Mouse (Mus musculus) MEL (cell line): ENCODE measurements at regions not wholly inside any gene's neighbourhood (a gene's known extent, or its start where the extent isn't known, plus 50 kb on each side); places are given as distances from the start of the nearest gene placed in this dataset.

ENCODE experiments used
- DNase-seq: peaks from one replicate; pipeline ENCODE4 v3.0.0; 2011; ENCODE audit warnings: low read depth, low spot score
- H3K27ac ChIP-seq: 2 replicates; pipeline ENCODE4 v1.5.1; 2012; ENCODE audit warnings: low read depth, mild to moderate bottlenecking, control low read depth, low read length, moderate library complexity; ENCODE audit not compliant: control insufficient read depth
- H3K27me3 ChIP-seq, 2 experiments: fragments of 150-350 bp in 1 of 2; sonication (generic) in 1 of 2; 2 replicates each; pipeline ENCODE4 v1.6.1; 2012; ENCODE audit warnings: low read length in 2 of 2, mild to moderate bottlenecking in 2 of 2, improper control_type of control experiment in 1 of 2, moderate library complexity in 1 of 2; ENCODE audit not compliant: insufficient read depth in 2 of 2, control insufficient read depth in 1 of 2
- H3K36me3 ChIP-seq, 2 experiments: 2 replicates each; pipeline ENCODE4 v1.6.1; 2012 to 2014; ENCODE audit warnings: low read length in 2 of 2, improper control_type of control experiment in 1 of 2, inconsistent platforms in 1 of 2, mild to moderate bottlenecking in 1 of 2; ENCODE audit not compliant: insufficient read depth in 2 of 2, control insufficient read depth in 1 of 2
- H3K4me1 ChIP-seq, 2 experiments: fragments of 150-350 bp in 1 of 2; sonication (generic) in 1 of 2; 2 replicates each; pipeline ENCODE4 v1.6.1; 2012; ENCODE audit warnings: low read length in 2 of 2, improper control_type of control experiment in 1 of 2, mild to moderate bottlenecking in 1 of 2; ENCODE audit not compliant: insufficient read depth in 2 of 2, control insufficient read depth in 1 of 2
- H3K4me3 ChIP-seq, 2 experiments: fragments of 150-350 bp in 1 of 2; sonication (generic) in 1 of 2; 2 replicates each; pipeline ENCODE4 v1.5.1; 2012; ENCODE audit warnings: low read depth in 2 of 2, low read length in 2 of 2, mild to moderate bottlenecking in 2 of 2, moderate library complexity in 2 of 2, control low read depth in 1 of 2, improper control_type of control experiment in 1 of 2; ENCODE audit not compliant: control insufficient read depth in 1 of 2, insufficient read depth in 1 of 2
- H3K79me2 ChIP-seq: 2 replicates; pipeline ENCODE4 v1.6.1; 2012; ENCODE audit warnings: mild to moderate bottlenecking, low read length, moderate library complexity; ENCODE audit not compliant: control insufficient read depth, poor library complexity, insufficient read depth
- H3K9ac ChIP-seq: 2 replicates; pipeline ENCODE4 v1.6.1; 2012; ENCODE audit warnings: low read depth, mild to moderate bottlenecking, control low read depth, low read length, moderate library complexity; ENCODE audit not compliant: control insufficient read depth, poor library complexity, severe bottlenecking
- H3K9me3 ChIP-seq: fragments of 150-350 bp; sonication (generic); replicated peaks from 2 replicates; pipeline ENCODE4 v1.6.1; 2012; ENCODE audit warnings: mild to moderate bottlenecking, low read length, improper control_type of control experiment, moderate library complexity; ENCODE audit not compliant: insufficient read depth
- BHLHE40 ChIP-seq: IDR thresholded peaks from 2 replicates; pipeline ENCODE4 v1.6.1; 2012; ENCODE audit warnings: low read depth, mild to moderate bottlenecking, inconsistent platforms, low read length, improper control_type of control experiment, borderline replicate concordance
- CHD2 ChIP-seq: IDR thresholded peaks from 2 replicates; pipeline ENCODE4 v1.6.1; 2011; ENCODE audit warnings: low read length, improper control_type of control experiment
- CTCF ChIP-seq, 3 experiments: IDR thresholded peaks in 2 of 3; conservative IDR thresholded peaks in 1 of 3; 2 replicates each; pipeline ENCODE4 v1.5.1; 2011 to 2012; ENCODE audit warnings: low read length in 3 of 3, low read depth in 2 of 3, mild to moderate bottlenecking in 2 of 3, improper control_type of control experiment in 1 of 3, inconsistent platforms in 1 of 3, mixed read lengths in 1 of 3, moderate library complexity in 1 of 3; ENCODE audit not compliant: control insufficient read depth in 1 of 3, insufficient read depth in 1 of 3, poor library complexity in 1 of 3, severe bottlenecking in 1 of 3
- E2F4 ChIP-seq: IDR thresholded peaks from 2 replicates; pipeline ENCODE4 v1.6.1; 2011; ENCODE audit warnings: low read depth, low read length, improper control_type of control experiment, borderline replicate concordance
- EP300 ChIP-seq, 2 experiments: IDR thresholded peaks; 2 replicates each; pipeline ENCODE4 v1.6.1; 2011; ENCODE audit warnings: improper control_type of control experiment in 2 of 2, low read length in 2 of 2, low read depth in 1 of 2, mild to moderate bottlenecking in 1 of 2
- ETS1 ChIP-seq: IDR thresholded peaks from 2 replicates; pipeline ENCODE4 v1.6.1; 2012; ENCODE audit warnings: low read depth, mild to moderate bottlenecking, inconsistent platforms, low read length, improper control_type of control experiment, moderate library complexity
- GATA1 ChIP-seq: IDR thresholded peaks from 2 replicates; pipeline ENCODE4 v1.6.1; 2011; ENCODE audit warnings: low read depth, low read length, improper control_type of control experiment
- MYC ChIP-seq: IDR thresholded peaks from 2 replicates; pipeline ENCODE4 v1.6.1; 2011; ENCODE audit warnings: low read depth, mild to moderate bottlenecking, low read length, improper control_type of control experiment, moderate library complexity
- POLR2A ChIP-seq, 2 experiments: IDR thresholded peaks; 2 replicates each; pipeline ENCODE4 v1.6.1; 2011 to 2012; ENCODE audit warnings: low read length in 2 of 2, mild to moderate bottlenecking in 2 of 2, control low read depth in 1 of 2, improper control_type of control experiment in 1 of 2, low read depth in 1 of 2, moderate library complexity in 1 of 2; ENCODE audit not compliant: control insufficient read depth in 1 of 2, insufficient read depth in 1 of 2, poor library complexity in 1 of 2
- POLR2AphosphoS2 ChIP-seq: IDR thresholded peaks from 2 replicates; pipeline ENCODE4 v1.6.1; 2011; ENCODE audit warnings: low read length, improper control_type of control experiment
- POLR2AphosphoS5 ChIP-seq: IDR thresholded peaks from 2 replicates; pipeline ENCODE4 v1.6.1; 2012; ENCODE audit warnings: low read depth, borderline replicate concordance, mild to moderate bottlenecking, inconsistent platforms, low read length, moderate library complexity, mixed read lengths
- RAD21 ChIP-seq: IDR thresholded peaks from 2 replicates; pipeline ENCODE4 v1.6.1; 2011; ENCODE audit warnings: mild to moderate bottlenecking, low read depth, low read length, improper control_type of control experiment
- SIN3A ChIP-seq: IDR thresholded peaks from 2 replicates; pipeline ENCODE4 v1.6.1; 2012; ENCODE audit warnings: low read length, improper control_type of control experiment, inconsistent platforms
- SMC3 ChIP-seq: IDR thresholded peaks from 2 replicates; pipeline ENCODE4 v1.6.1; 2011; ENCODE audit warnings: low read depth, low read length, improper control_type of control experiment
- TBP ChIP-seq: IDR thresholded peaks from 2 replicates; pipeline ENCODE4 v1.8.0; 2011; ENCODE audit warnings: low read depth, low read length, improper control_type of control experiment
- USF2 ChIP-seq, 2 experiments: IDR thresholded peaks; 2 replicates each; pipeline ENCODE4 v1.6.1; 2011 to 2012; ENCODE audit warnings: improper control_type of control experiment in 2 of 2, low read length in 2 of 2, borderline replicate concordance in 1 of 2, inconsistent platforms in 1 of 2, low read depth in 1 of 2, mild to moderate bottlenecking in 1 of 2; ENCODE audit not compliant: insufficient read depth in 1 of 2
- ZC3H11A ChIP-seq: IDR thresholded peaks from 2 replicates; pipeline ENCODE4 v1.6.1; 2012; ENCODE audit warnings: low read depth, mild to moderate bottlenecking, inconsistent platforms, low read length, improper control_type of control experiment

DNA sequence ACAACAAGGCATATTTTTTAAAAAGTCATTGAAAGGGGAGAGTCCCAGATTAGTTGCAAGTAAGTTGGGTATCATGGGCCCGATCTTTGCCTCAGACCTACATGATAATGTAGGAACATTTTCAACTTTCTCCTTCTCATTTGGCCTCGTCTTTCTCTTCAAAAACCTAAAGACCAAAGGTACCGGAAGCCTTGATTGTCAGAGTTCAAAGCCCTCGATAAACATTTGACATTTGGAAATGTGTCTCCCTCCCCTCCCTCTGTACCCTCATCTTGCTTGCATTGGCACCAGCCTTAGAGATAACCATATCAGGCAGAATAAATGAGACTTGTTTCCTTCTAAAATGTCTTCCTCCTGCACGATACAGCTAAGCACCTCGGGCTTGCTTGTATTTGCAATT is 302.8 kb downstream of the Ets1 start:
- no peaks in the 10 kb centered on the region for H3K4me1 ChIP-seq
- H3K4me3 ChIP-seq, result no peak overlapping the region
- H3K27ac ChIP-seq, result no peak overlapping the region
- H3K27me3 ChIP-seq, result no peaks in the 10 kb centered on the region
- no peaks in the 10 kb centered on the region for H3K79me2 ChIP-seq
- TF ChIP-seq ZC3H11A (no peak), MYC (no peak), GATA1 (no peak), E2F4 (no peak), POLR2AphosphoS5 (no peak), TBP (no peak), BHLHE40 (no peak), POLR2A (IDR thresholded peaks at IDR 0.05; ENCODE audit: control insufficient read depth in 1 of 2, insufficient read depth in 1 of 2, low read depth in 1 of 2, low read length in 2 of 2, poor library complexity in 1 of 2) (no peak), SIN3A (no peak), ETS1 (no peak), CHD2 (no peak), POLR2AphosphoS2 (no peak), EP300 (IDR thresholded peaks at IDR 0.05; ENCODE audit: low read depth in 1 of 2, low read length in 2 of 2) (no peak)
- no peak for DNase-seq
- H3K36me3 ChIP-seq, result no peaks in the 10 kb centered on the region
- no peaks in the 10 kb centered on the region for H3K9me3 ChIP-seq
- no peak overlapping the region for H3K9ac ChIP-seq

DNA sequence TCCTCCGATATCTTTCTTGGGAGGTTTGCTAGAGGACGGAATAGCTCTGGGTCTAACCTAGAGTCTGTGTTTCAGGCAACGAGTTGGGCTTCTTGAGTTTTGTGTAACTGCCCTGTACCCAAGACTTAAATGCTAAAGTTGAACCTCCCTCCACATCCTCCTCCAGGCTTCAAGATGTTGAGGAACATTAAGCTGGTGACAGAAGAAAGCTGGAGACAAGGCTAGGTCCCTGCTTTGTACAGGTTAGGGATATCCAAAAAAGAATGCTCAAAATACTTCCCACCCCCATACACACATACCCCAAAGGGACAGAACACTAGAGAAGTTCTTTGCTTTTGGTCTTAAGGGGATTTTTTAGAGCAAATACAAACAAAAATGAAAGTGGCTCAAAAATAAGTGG is 303.6 kb downstream of the Ets1 start:
- no peaks in the 10 kb centered on the region for H3K79me2 ChIP-seq
- TF ChIP-seq USF2 (IDR thresholded peaks at IDR 0.05; ENCODE audit: borderline replicate concordance in 1 of 2, insufficient read depth in 1 of 2, low read depth in 1 of 2, low read length in 2 of 2), result no peak
- TF ChIP-seq, all 39 proteins: peak for 0

DNA sequence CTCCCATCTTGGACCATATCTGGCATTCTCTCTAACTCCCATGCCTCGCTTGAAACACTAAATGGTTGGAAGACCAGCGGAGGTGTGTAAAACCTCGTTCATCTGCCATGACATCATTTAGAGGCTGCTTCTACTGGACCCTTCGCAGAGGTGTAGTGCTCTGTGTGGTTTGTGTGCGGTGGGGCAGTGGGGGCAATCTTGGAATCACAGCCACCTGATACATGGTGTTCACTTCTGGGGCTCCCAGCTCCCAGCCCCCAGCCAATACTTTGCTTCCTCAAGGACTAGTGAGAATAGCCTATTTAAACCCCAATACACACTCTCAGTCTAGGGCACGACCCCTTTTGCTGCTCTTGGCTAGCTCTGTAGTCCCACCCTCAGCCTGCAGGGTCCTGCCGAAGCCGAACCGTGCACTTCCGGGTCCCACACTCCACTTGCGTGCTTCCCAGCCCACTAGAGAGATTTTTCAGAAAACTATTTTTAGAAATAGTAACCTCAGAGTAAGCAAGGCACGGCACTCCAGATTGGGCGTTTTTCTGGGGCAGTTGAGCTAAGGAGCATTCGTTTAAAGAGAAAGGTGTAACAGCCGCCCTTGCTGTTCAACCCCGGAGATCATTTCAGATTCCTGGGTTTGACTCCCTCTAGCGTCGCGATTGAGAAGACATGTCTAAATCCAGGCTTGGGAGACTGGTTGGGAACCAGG is 304.2 kb downstream of the Ets1 start:
- H3K4me1 ChIP-seq, result no peaks in the 10 kb centered on the region
- no peaks in the 10 kb centered on the region for H3K79me2 ChIP-seq
- no peaks in the 10 kb centered on the region for H3K27me3 ChIP-seq
- DNase-seq, result peak; percentile 24
- no peak overlapping the region for H3K4me3 ChIP-seq
- H3K36me3 ChIP-seq, result no peaks in the 10 kb centered on the region
- H3K27ac ChIP-seq, result no peak overlapping the region
- no peak overlapping the region for H3K9ac ChIP-seq
- H3K9me3 ChIP-seq, result no peaks in the 10 kb centered on the region
- peak; percentile 47 for TF ChIP-seq RAD21
- TF ChIP-seq CTCF (IDR thresholded peaks at IDR 0.05 in 2 of 3, conservative IDR thresholded peaks at IDR 0.05 in 1 of 3; ENCODE audit: control insufficient read depth in 1 of 3, insufficient read depth in 1 of 3, low read depth in 2 of 3, low read length in 3 of 3, poor library complexity in 1 of 3, severe bottlenecking in 1 of 3), result peak; percentile 5 to 55 (median 31); a peak in 5 of 6 replicates
- peak; percentile 56 for TF ChIP-seq SMC3
- no peak for TF ChIP-seq USF2 (IDR thresholded peaks at IDR 0.05; ENCODE audit: borderline replicate concordance in 1 of 2, insufficient read depth in 1 of 2, low read depth in 1 of 2, low read length in 2 of 2)

More for the DNA sequence above, 303.6 kb downstream of the Ets1 start:
- no peak overlapping the region for H3K4me3 ChIP-seq
- H3K9ac ChIP-seq, result no peak overlapping the region
- no peaks in the 10 kb centered on the region for H3K36me3 ChIP-seq
- no peaks in the 10 kb centered on the region for H3K4me1 ChIP-seq
- H3K9me3 ChIP-seq, result no peaks in the 10 kb centered on the region
- H3K27me3 ChIP-seq, result no peaks in the 10 kb centered on the region
- no peak for DNase-seq
- no peak overlapping the region for H3K27ac ChIP-seq
